Mouse (Mus musculus) kidney, postnatal 36 days (tissue): ENCODE results near the gene Cdk12.
A peak's percentile ranks its signal among the peaks of the same experiment; 100 is the strongest.

Experiments
- DNase-seq, 2 experiments: peaks; one replicate each; pipeline ENCODE4 v3.0.0; 2021 to 2022; ENCODE audit warnings: mixed read lengths in 2 of 2

Cdk12 gene

GRCm38 (mm10) chr11:98260706-98261479, 58.0 kb downstream of the Cdk12 start:
- DNase-seq: no peak

- DNase-seq: peak; percentile 73 to 91
Measured at GRCm38 (mm10) chr11:98265039-98265438, 62.2 kb downstream of the Cdk12 start.

GRCm38 (mm10) chr11:98265891-98266290, 63.0 kb downstream of the Cdk12 start:
- DNase-seq: no peak

GRCm38 (mm10) chr11:98266699-98267402, 64.0 kb downstream of the Cdk12 start:
- no peak for DNase-seq

- no peak for DNase-seq
Measured at GRCm38 (mm10) chr11:98270066-98270465, 67.2 kb downstream of the Cdk12 start.

- no peak for DNase-seq
Measured at GRCm38 (mm10) chr11:98270466-98270865, 67.6 kb downstream of the Cdk12 start.

- no peak for DNase-seq
Measured at GRCm38 (mm10) chr11:98283740-98284139, 80.9 kb downstream of the Cdk12 start.

GRCm38 (mm10) chr11:98284230-98284629, 81.4 kb downstream of the Cdk12 start:
- DNase-seq: peak in 1 of 2 experiments; percentile 18

GRCm38 (mm10) chr11:98285368-98285767, 82.5 kb downstream of the Cdk12 start:
- peak in 1 of 2 experiments; percentile 18 for DNase-seq

- DNase-seq: no peak
Measured at GRCm38 (mm10) chr11:98287531-98287930, 84.7 kb downstream of the Cdk12 start.

- peak in 1 of 2 experiments; percentile 41 for DNase-seq
Measured at GRCm38 (mm10) chr11:98287961-98288360, 85.1 kb downstream of the Cdk12 start.

- peak; percentile 59 to 63 for DNase-seq
Measured at GRCm38 (mm10) chr11:98289873-98290272, 87.0 kb downstream of the Cdk12 start.

GRCm38 (mm10) chr11:98290906-98291305, 88.0 kb downstream of the Cdk12 start:
- DNase-seq: no peak

- peak in 1 of 2 experiments; percentile 44 for DNase-seq
Measured at GRCm38 (mm10) chr11:98293070-98293469, 90.2 kb downstream of the Cdk12 start.

- DNase-seq: peak; percentile 72 to 87
Measured at GRCm38 (mm10) chr11:98294188-98295012, 91.5 kb downstream of the Cdk12 start.

- no peak for DNase-seq
Measured at GRCm38 (mm10) chr11:98295013-98295585, 92.2 kb downstream of the Cdk12 start.

- peak; percentile 19 to 36 for DNase-seq
Measured at GRCm38 (mm10) chr11:98296277-98296676, 93.4 kb downstream of the Cdk12 start.

- peak; percentile 19 to 32 for DNase-seq
Measured at GRCm38 (mm10) chr11:98296916-98297315, 94.1 kb downstream of the Cdk12 start.

- DNase-seq: peak; percentile 69 to 81
Measured at GRCm38 (mm10) chr11:98297778-98298177, 94.9 kb downstream of the Cdk12 start.

- peak; percentile 30 to 66 for DNase-seq
Measured at GRCm38 (mm10) chr11:98298484-98299205, 95.8 kb downstream of the Cdk12 start.

GRCm38 (mm10) chr11:98313790-98314323, 111.0 kb downstream of the Cdk12 start:
- DNase-seq: peak; percentile 46 to 89

GRCm38 (mm10) chr11:98317479-98317878, 114.6 kb downstream of the Cdk12 start:
- DNase-seq: no peak
